Mouse (Mus musculus): ENCODE measurements around the gene Slc12a8.
"Not testable (repeated sequence)": the region's sequence is repeated elsewhere in the genome, so short reads cannot be mapped to it uniquely, and the experiment has no call there.

Gene Slc12a8

GRCm38 (mm10) chr16:33516807-33517565 lies at the start of gene Slc12a8:
TSS of gene Slc12a8 (plus strand) at chr16:33517328.
- no peak for DNase-seq (ENCODE audit: low read depth in 1 of 2, low spot score in 2 of 2)

DNA sequence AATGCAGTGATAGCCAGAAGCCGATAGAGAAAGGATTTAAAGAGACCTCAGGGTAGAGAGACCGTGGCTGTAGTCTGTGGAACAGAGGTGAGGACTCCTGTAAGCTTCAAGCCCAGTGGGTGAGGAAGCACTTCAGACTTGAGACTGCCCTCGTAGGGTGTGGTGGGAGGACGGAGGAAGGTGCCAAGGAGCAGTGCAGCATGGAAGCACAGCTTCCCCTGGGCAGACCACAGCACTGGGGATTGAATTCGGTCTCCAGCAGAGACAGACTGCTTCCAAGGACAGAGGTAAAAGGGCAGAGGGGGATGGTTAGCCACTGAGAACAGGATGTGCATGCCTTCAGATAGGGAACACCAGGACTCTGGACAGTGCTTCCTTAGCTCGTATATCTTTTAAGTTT lies 49.7 kb upstream of the Slc12a8 start:
- no peak for DNase-seq (ENCODE audit: low read depth in 1 of 2, low spot score in 2 of 2)

GRCm38 (mm10) chr16:33469973-33470372 lies 47.2 kb upstream of the Slc12a8 start:
- DNase-seq (ENCODE audit: low read depth in 1 of 2, low spot score in 2 of 2): no peak

GRCm38 (mm10) chr16:33474381-33474780 lies 42.7 kb upstream of the Slc12a8 start:
- no peak for DNase-seq (ENCODE audit: low read depth in 1 of 2, low spot score in 2 of 2)

DNA sequence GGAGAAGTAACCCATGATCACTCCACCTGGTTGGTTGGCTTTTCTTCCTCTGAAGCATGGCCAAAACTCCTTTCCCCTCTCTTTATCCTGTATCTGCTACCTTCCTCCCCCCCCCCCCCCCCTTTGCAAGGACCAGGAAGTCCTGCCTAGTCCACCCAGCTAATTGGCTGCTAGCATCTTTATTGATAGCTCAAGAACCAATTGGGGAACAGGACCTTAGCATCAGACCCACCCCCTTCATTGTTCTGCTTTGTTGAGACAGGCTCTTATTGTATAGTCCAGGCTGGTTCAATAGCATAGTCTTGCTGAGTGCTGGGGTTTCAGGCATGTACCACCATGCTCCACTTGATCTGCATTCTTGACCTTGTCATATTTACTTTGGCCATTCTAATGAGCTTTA lies 37.2 kb upstream of the Slc12a8 start:
- no peak for DNase-seq (ENCODE audit: low read depth in 1 of 2, low spot score in 2 of 2)

- no peak for DNase-seq (ENCODE audit: low read depth in 1 of 2, low spot score in 2 of 2)
Measured at GRCm38 (mm10) chr16:33481148-33481547, 36.0 kb upstream of the Slc12a8 start.

DNA sequence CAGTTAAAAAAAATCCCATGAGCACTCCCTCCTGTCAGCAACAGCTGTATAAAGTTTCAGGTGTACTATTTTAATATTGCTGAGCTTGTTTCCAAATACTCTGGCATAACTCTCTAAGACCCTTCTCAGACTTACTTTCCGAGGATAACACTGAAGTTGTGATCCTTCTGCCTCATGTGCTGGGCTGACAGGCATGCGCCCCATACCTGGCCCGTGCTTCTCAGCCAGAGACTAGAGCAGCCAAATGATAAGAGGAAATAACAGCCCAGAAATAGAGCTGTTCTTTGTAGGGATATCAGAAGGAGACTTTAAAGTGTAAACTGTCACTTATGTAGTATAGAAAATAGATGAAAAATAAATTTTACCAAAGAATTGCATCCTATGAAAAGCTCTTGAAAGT lies 34.8 kb upstream of the Slc12a8 start:
- no peak for DNase-seq (ENCODE audit: low read depth in 1 of 2, low spot score in 2 of 2)

DNA sequence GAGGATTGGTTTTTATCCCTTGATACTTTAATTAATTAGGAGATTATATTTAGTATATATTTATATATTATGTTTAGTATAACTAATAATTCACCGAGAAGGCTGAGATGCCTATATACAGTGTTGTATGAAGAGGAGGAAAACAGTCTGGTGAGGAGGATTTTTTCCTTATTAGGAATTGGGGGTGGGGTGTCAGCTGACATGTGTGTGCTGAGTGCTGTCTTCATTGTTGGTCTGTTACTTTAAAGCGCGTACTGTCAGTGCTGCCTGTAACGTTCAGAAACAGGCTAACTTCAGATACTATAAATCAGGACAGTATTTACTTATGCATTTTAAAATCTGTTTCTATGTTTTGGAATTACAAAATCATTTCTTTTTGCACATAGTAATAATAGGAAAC lies 29.4 kb upstream of the Slc12a8 start:
- DNase-seq (ENCODE audit: low read depth in 1 of 2, low spot score in 2 of 2): no peak

GRCm38 (mm10) chr16:33494374-33494773 lies 22.8 kb upstream of the Slc12a8 start:
- no peak for DNase-seq (ENCODE audit: low read depth in 1 of 2, low spot score in 2 of 2)

DNA sequence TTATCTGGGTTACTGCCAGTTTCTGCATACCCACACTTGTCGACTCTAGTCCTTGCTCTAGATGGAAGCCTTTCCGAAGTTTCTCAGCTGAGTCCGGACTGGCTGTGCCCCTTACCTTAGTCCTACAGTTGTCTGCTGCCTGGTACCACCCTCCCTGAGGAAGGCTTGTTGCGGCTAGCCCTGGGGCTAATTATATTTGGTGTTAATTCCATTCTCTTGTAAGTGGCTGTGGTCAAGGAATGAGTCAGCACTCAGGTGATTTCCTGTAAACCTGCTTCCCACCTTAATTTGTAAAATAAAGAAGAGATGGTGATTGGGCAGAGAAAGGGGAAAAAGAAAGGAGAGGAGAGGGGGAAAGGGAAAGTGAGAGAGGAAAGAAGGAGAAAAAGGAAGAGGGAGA lies 9.0 kb upstream of the Slc12a8 start:
- no peak for DNase-seq (ENCODE audit: low read depth in 1 of 2, low spot score in 2 of 2)

DNA sequence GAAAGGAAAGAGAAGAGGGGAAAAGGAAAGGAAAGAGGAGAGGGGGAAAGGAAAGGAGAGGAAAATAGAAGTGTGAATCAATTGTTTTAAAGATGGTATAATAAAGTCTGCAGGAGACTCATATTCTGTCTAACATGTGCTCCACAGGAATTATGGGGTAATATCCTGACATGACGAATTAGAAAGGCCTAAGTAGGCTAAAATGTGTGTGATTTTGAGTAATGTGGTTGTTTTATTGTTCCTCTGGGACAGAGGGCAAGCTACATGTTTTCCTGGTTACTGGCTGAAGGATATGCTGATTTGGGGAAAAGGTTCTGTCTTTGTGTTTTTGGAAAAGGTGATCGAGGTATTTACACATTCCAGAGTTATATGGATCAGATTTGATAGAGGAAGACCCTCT lies 7.9 kb upstream of the Slc12a8 start:
- not testable (repeated sequence) for DNase-seq (ENCODE audit: low read depth in 1 of 2, low spot score in 2 of 2)

DNA sequence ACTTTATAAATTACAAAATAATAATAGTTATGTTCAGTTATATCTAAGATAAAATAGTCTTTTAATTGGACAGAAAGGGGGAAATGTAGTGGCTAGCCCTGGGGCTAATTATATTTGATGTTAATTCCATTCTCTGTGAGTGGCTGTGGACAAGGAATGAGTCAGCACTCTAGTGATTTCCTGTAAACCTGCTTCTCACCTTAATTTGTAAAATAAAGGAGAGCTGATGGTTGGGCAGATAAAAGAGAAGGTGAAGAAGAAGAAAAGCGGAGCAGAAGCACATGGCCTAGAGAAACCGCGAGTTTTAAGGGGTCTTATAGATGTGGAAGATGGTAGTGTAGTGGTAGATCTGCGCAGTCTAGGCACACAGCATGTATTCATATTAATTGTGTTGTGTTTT lies 6.3 kb upstream of the Slc12a8 start:
- DNase-seq (ENCODE audit: low read depth in 1 of 2, low spot score in 2 of 2): not testable (repeated sequence)

DNA sequence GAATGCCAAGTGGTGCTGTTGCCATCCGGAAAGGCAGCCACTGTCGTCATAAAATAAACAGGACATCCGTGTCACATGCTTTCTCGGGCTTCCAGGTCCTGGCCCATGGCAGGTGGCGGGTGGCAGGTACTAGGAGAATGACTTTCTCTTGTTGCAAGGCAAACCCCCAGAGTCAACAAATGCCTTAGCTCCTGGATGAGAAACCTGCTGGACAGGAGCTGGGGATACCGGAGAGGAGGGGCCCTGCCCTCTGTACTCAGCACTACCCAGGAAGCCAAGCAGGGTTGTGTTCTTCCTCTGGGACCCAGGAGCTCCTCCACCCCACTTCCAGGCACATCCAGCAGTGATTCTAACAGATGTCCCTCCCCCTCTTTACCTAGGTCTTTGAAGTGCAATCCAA lies 4.6 kb upstream of the Slc12a8 start:
- no peak for DNase-seq (ENCODE audit: low read depth in 1 of 2, low spot score in 2 of 2)

DNA sequence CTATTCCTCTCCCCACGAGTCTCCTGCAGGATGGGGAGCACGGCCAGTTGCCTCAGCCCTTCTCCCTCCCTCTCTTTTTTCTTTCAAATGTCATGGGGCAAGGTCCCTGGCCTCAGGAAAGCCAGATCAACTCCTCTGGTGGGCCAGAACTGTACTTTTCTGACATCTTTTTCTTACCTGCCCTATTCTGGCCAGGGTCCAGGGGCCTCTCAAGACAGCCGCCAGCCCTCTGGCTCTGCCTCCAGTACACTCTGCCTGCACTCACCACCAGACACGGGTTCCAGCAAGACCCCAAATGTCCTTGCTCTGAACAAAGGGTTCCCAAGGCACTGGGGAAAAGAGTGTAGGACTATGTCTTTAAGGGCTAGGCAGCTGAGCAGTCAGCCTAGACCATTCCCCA lies 499 bp downstream of the Slc12a8 start:
- DNase-seq (ENCODE audit: low read depth in 1 of 2, low spot score in 2 of 2): no peak

- no peak for DNase-seq (ENCODE audit: low read depth in 1 of 2, low spot score in 2 of 2)
Measured at GRCm38 (mm10) chr16:33518236-33518635, 1.1 kb downstream of the Slc12a8 start.

DNA sequence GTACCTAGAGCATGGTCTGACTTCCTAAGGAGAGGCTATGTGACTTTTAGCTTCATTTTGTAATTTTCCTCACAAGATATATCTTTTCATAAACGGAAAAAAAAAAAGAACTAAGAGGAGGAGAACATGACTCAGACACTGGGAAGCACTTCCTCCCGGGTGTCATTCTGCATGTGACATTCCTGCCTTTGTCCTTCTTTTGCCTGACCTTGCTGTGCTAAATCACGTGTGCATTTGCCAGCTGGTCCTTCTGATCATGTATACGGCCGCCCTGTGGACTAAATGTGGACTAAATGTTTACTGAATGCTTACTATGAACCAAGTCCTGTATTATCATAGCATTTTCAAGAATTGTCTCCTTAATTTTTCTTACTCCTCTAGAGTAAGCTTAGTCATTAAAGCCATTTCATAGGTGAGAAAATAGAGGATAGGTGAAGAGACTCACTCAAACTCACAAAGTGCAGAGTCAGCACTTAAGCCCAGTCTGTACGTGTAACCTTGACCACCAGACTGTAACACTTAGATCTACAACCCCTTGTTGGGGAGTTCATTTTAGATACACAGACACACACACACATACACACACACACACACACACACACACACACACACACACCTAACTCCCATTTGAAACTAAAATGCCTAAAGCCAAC lies 2.9 kb downstream of the Slc12a8 start:
- no peak for DNase-seq (ENCODE audit: low read depth in 1 of 2, low spot score in 2 of 2)

GRCm38 (mm10) chr16:33522516-33522915 lies 5.4 kb downstream of the Slc12a8 start:
- DNase-seq (ENCODE audit: low read depth in 1 of 2, low spot score in 2 of 2): no peak

DNA sequence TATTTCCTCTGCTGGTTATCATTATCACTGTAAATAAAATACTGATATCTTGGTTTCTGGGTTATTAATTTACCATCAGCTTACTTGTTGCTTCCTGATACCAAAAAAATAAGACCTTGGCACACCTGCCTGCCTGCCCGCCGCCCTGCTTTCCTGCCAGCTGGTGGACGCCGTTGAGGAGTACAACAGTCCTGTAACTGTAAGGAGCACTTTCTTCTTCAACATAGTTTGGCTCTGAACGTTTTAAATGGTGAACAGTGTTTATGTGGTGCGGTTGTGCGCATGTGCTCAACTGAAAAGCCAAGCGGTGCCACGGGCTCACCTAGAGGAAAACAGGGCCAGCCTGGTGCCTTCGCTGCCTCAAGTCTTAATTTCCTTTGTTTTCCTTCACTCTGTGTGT lies 6.4 kb downstream of the Slc12a8 start:
- no peak for DNase-seq (ENCODE audit: low read depth in 1 of 2, low spot score in 2 of 2)

GRCm38 (mm10) chr16:33529502-33530454 lies 12.7 kb downstream of the Slc12a8 start:
- DNase-seq (ENCODE audit: low read depth in 1 of 2, low spot score in 2 of 2): peak in 1 of 2 experiments; percentile 6

- peak in 1 of 2 experiments; percentile 19 for DNase-seq (ENCODE audit: low read depth in 1 of 2, low spot score in 2 of 2)
Measured at GRCm38 (mm10) chr16:33531184-33531583, 14.1 kb downstream of the Slc12a8 start.

- no peak for DNase-seq (ENCODE audit: low read depth in 1 of 2, low spot score in 2 of 2)
Measured at GRCm38 (mm10) chr16:33536456-33536855, 19.3 kb downstream of the Slc12a8 start.

All from monocyte, adult 2 months (primary cell).